Mouse (Mus musculus) CH12.LX (cell line): ENCODE measurements around the gene Scaf4.

Experiments
- CHD1 ChIP-seq: IDR thresholded peaks from 2 replicates; pipeline ENCODE4 v1.6.1; 2012; ENCODE audit warnings: low read depth, low read length, improper control_type of control experiment, inconsistent platforms
- CTCF ChIP-seq, 2 experiments: IDR thresholded peaks in 1 of 2; conservative IDR thresholded peaks in 1 of 2; 2 replicates each; pipeline ENCODE4 v1.5.1; 2011 to 2012; ENCODE audit warnings: low read depth in 2 of 2, low read length in 2 of 2, improper control_type of control experiment in 1 of 2, inconsistent platforms in 1 of 2, mild to moderate bottlenecking in 1 of 2, moderate library complexity in 1 of 2
- IRF4 ChIP-seq: IDR thresholded peaks from 2 replicates; pipeline ENCODE4 v1.6.1; 2014; ENCODE audit warnings: low read depth, mild to moderate bottlenecking, inconsistent platforms, low read length, improper control_type of control experiment
- POLR2A ChIP-seq: IDR thresholded peaks from 2 replicates; pipeline ENCODE4 v1.6.1; 2011; ENCODE audit warnings: low read depth, mild to moderate bottlenecking, improper control_type of control experiment, low read length
- POLR2AphosphoS2 ChIP-seq: IDR thresholded peaks from 2 replicates; pipeline ENCODE4 v1.6.1; 2011; ENCODE audit warnings: low read depth, low read length, improper control_type of control experiment
- RCOR1 ChIP-seq: conservative IDR thresholded peaks from 2 replicates; pipeline ENCODE4 v1.6.1; 2012; ENCODE audit warnings: low read depth, mild to moderate bottlenecking, inconsistent platforms, low read length, improper control_type of control experiment
- SMC3 ChIP-seq: IDR thresholded peaks from 2 replicates; pipeline ENCODE4 v1.6.1; 2011; ENCODE audit warnings: low read depth, low read length, improper control_type of control experiment
- TCF12 ChIP-seq: IDR thresholded peaks from 2 replicates; pipeline ENCODE4 v1.6.1; 2014; ENCODE audit warnings: low read depth, mild to moderate bottlenecking, inconsistent platforms, low read length, improper control_type of control experiment
- UBTF ChIP-seq: IDR thresholded peaks from 2 replicates; pipeline ENCODE4 v1.6.1; 2012; ENCODE audit warnings: low read depth, mild to moderate bottlenecking, inconsistent platforms, low read length, improper control_type of control experiment, moderate library complexity

DNA sequence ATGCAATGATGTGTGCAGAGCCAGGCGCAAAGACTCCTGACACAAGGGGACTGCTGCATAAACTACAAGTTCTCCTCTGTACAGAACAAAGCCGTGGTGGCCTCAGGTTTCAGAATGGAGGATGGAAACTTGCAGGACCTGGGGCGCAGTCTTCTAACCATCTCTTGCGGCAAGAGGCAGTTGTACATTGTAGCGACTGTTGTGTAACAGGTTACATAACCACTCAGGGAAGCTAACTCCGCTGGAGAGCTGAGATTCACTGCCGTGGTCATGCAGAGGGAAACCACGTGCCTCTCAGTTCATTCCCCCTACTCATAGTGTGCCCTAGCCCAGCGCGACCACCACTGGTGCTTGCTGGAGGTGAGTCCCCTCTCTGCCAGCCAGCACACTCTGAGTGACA lies 85.1 kb downstream of the Scaf4 start:
- TF ChIP-seq CTCF (conservative IDR thresholded peaks at IDR 0.05 in 1 of 2, IDR thresholded peaks at IDR 0.05 in 1 of 2; ENCODE audit: low read depth in 2 of 2, low read length in 2 of 2) (no peak), RCOR1 (no peak), CHD1 (no peak), UBTF (no peak), POLR2AphosphoS2 (no peak), IRF4 (no peak), SMC3 (no peak), POLR2A (no peak), TCF12 (no peak)
